Mouse (Mus musculus) intestine, postnatal 0 days (tissue): ENCODE measurements around the gene Nr2c2ap. TPM values are rescaled to one million over a fixed set of nuclear protein-coding genes. Genes with fewer than 3 reads are reported as not detected.

ENCODE experiments used
- ATAC-seq: fragments of 200-750 bp; cut with Nextera tagmentation; 2 replicates; pipeline ENCODE4 v1.8.0; 2017; ENCODE audit warnings: mild to moderate bottlenecking, moderate TSS enrichment, moderate library complexity
- H3K27ac ChIP-seq: fragments of 300-500 bp; sonication (generic); 2 replicates; pipeline ENCODE4 v1.5.1; 2014; ENCODE audit warnings: mild to moderate bottlenecking, low read depth, low read length, moderate library complexity
- H3K27me3 ChIP-seq: fragments of 300-500 bp; sonication (generic); replicated peaks from 2 replicates; pipeline ENCODE4 v1.6.1; 2014; ENCODE audit warnings: low read length, mixed read lengths; ENCODE audit not compliant: control insufficient read depth, insufficient read depth
- H3K36me3 ChIP-seq: fragments of 300-500 bp; sonication (generic); 2 replicates; pipeline ENCODE4 v1.6.1; 2014; ENCODE audit warnings: mild to moderate bottlenecking, moderate library complexity; ENCODE audit not compliant: control insufficient read depth, insufficient read depth
- H3K4me1 ChIP-seq: fragments of 300-500 bp; sonication (generic); replicated peaks from 2 replicates; pipeline ENCODE4 v1.6.1; 2014; ENCODE audit warnings: antibody characterized with exemption, low read length, mixed read lengths; ENCODE audit not compliant: control insufficient read depth, insufficient read depth
- H3K4me2 ChIP-seq: fragments of 300-500 bp; sonication (generic); replicated peaks from 2 replicates; pipeline ENCODE4 v1.6.1; 2014; ENCODE audit warnings: low read depth, mild to moderate bottlenecking, moderate library complexity
- H3K4me3 ChIP-seq: fragments of 300-500 bp; sonication (generic); 2 replicates; pipeline ENCODE4 v1.5.1; 2014; ENCODE audit warnings: low read depth, low read length
- H3K9ac ChIP-seq: fragments of 300-500 bp; sonication (generic); 2 replicates; pipeline ENCODE4 v1.6.1; 2014; ENCODE audit warnings: mild to moderate bottlenecking, low read depth, low read length
- H3K9me3 ChIP-seq: fragments of 300-500 bp; sonication (generic); 2 replicates; pipeline ENCODE4 v1.6.1; 2016; ENCODE audit warnings: mixed run types; ENCODE audit not compliant: control insufficient read depth
- CTCF ChIP-seq: sonication (generic); IDR thresholded peaks from 2 replicates; pipeline ENCODE4 v1.5.1; 2016; ENCODE audit warnings: low read depth, mild to moderate bottlenecking, control low read depth, antibody characterized with exemption, moderate library complexity
- WGBS: fragments of 180-500 bp; shearing (Covaris S2); extraction: QIAGEN DNeasy Blood & Tissue Kit; methylation state at CpG from one replicate; pipeline ENCODE4 v1.1.7; 2014; 5-methylcytosine and 5-hydroxymethylcytosine counted together
- microRNA-seq: library from miRNA; unstranded; fragments of <30 nt; microRNA quantifications from one replicate; pipeline ENCODE4, GENCODE M21; 2016
- polyA plus RNA-seq: library from polyadenylated mRNA; unstranded; fragments of >200 nt; fragmentation: Nextera tagmentation; extraction: Ambion mirVana; gene quantifications from 2 replicates; pipeline ENCODE4 v1.2.1, GENCODE M21; 2015

Nr2c2ap gene
- polyA plus RNA-seq, 1 experiment from 2014 or later: 44.1 TPM

DNA sequence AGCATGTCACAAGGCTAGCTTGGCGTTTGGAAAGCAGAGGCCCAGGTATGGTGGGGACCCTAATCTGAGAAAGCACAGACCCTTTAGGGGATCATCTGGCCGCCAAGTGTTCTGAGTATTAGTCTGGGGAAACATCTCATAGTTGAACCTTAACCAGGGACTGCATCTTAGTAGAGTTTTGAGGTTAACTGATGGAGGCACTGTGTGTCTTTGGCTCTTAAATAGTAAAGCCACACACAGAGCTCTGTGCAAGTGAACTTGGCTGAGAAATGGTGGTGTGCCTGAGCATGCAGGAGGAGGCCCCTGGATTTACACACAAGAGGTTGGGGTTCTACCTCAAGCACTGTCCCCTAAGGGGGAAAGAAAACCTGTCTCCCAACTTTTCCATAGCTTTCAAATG is 47.1 kb downstream of the Nr2c2ap start:
- H3K4me2 ChIP-seq: no peak overlapping the region
- H3K9me3 ChIP-seq: no peaks in the 10 kb centered on the region
- ATAC-seq: no peak
- no peaks in the 10 kb centered on the region for H3K4me1 ChIP-seq
- TF ChIP-seq CTCF: no peak
- H3K9ac ChIP-seq: no peak overlapping the region
- no peaks in the 10 kb centered on the region for H3K27me3 ChIP-seq
- no peak overlapping the region for H3K27ac ChIP-seq
- no peak overlapping the region for H3K4me3 ChIP-seq
- WGBS: 91% methylated on average over 2 of the region's 2 CpGs
- peaks cover 49% of the 10 kb centered on the region for H3K36me3 ChIP-seq

DNA sequence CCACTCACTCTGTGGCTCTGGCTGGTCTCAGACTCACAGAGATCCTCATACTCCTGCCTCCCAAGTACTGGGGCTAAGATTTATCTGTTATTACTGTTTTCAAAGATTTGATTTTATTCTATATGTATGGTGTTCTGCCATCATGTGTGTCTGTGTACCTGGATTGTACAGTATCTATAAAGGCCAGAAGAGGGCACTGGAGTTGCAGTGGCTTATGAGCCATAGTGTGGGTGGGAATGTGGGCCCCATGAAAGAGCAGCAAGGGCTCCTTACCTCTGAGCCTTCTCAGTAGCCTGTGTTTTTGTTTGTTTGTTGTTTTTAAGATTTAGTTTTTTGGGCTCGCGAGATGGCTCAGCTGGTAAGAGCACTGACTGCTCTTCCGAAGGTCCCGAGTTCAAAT is 47.9 kb downstream of the Nr2c2ap start:
- peaks cover 53% of the 10 kb centered on the region for H3K36me3 ChIP-seq
- H3K9ac ChIP-seq: no peak overlapping the region
- H3K4me3 ChIP-seq: no peak overlapping the region
- no peak overlapping the region for H3K27ac ChIP-seq
- 96% methylated on average over 4 of the region's 4 CpGs for WGBS
- no peak overlapping the region for H3K4me2 ChIP-seq
- peak; percentile 58 for ATAC-seq
- peak; percentile 80 for TF ChIP-seq CTCF
- no peaks in the 10 kb centered on the region for H3K27me3 ChIP-seq
- no peaks in the 10 kb centered on the region for H3K4me1 ChIP-seq
- H3K9me3 ChIP-seq: no peaks in the 10 kb centered on the region

DNA sequence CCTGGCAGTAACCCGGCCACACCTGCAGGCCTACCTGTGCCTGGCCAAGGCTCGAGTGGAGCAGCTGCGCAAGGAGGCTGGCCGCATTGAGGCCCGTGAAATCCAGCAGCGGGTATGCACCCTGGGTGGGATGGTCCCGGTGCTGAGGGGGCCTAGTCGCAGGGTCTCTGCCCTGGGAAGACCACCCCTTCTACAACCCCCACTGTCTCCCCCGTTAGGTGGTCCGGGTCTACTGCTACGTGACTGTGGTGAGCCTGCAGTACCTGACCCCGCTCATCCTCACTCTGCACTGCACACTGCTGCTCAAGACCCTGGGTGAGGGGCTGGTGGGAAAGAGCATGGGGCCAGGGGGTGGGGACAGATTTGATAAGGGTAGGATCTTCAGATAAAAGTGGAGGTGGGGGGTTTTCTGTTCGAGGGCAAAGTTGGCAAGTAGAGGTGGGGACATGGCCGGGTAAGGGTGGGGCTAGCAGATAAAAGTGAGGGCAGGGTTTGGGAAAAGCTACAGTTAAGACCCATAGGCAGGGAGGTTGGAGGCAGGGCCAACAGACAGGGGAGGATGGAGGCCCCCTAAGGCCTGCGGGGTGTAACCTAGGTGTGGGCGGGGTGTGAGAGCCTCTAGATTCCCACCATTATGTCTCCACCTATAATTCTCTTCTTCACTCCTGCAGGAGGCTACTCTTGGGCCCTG is 50.2 kb downstream of the Nr2c2ap start:
- peaks cover 54% of the 10 kb centered on the region for H3K36me3 ChIP-seq
- TF ChIP-seq CTCF: no peak
- no peak overlapping the region; the same call in 1 of the 2 replicates for H3K27ac ChIP-seq
- peak overlapping the region; percentile 37 for H3K9ac ChIP-seq
- no peak overlapping the region for H3K4me3 ChIP-seq
- H3K4me1 ChIP-seq: 0 out of 2 replicates have a peak, but pooled peaks cover 2% of the 10 kb centered on the region
- H3K9me3 ChIP-seq: no peaks in the 10 kb centered on the region
- no peaks in the 10 kb centered on the region for H3K27me3 ChIP-seq
- 66% methylated on average over 16 of the region's 16 CpGs for WGBS
- H3K4me2 ChIP-seq: no peak overlapping the region
- ATAC-seq: no peak

DNA sequence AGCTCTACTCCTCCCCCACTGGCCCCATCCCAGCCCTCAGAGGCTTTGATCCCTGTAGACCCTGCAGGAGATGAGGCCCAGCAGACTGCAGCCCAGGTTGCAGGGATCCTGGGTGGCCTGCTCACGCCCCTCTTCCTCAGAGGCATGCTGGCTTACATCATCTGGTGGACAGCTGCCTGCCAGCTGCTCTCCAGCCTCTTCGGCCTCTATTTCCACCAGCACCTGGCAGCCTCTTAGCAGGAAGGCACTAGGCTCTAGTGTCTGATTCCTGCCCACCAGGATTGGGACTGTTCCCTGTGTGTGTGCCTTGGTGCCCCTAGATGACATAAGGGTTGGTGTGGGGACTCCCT is 50.7 kb downstream of the Nr2c2ap start:
- Histone ChIP-seq H3K4me2 (no peak overlapping the region), H3K4me1 (0 out of 2 replicates have a peak, but pooled peaks cover 4% of the 10 kb centered on the region), H3K27ac (no peak overlapping the region), H3K9ac (peak overlapping the region; percentile 37), H3K9me3 (no peaks in the 10 kb centered on the region), H3K27me3 (no peaks in the 10 kb centered on the region), H3K36me3 (peaks cover 56% of the 10 kb centered on the region), H3K4me3 (no peak overlapping the region)
- ATAC-seq: no peak
- no peak for TF ChIP-seq CTCF
- WGBS: 50% methylated on average over 2 of the region's 2 CpGs

DNA sequence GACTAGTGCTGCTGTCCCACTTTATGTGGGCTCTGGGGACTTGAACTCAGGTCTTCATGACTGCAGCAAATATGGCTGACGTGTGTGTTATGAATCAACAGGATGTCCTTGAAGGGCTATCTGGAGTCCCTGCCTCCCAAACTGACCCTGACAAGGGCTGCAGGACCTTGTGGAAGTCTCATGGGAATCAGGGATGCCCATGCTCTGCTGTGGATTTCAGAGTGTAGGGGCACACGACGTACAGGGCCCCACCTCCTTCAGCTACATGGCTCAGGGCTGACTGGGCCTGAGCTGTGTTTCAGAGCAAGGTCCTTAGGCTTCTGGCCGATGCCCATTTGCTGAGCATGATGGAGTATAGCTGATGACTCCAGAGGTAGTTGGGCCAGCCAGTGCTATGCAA is 52.1 kb downstream of the Nr2c2ap start:
- TF ChIP-seq CTCF: no peak
- Histone ChIP-seq H3K27me3 (no peaks in the 10 kb centered on the region), H3K4me2 (no peak overlapping the region), H3K9me3 (no peaks in the 10 kb centered on the region), H3K4me3 (no peak overlapping the region), H3K27ac (no peak overlapping the region), H3K9ac (no peak overlapping the region), H3K36me3 (peaks cover 45% of the 10 kb centered on the region), H3K4me1 (0 out of 2 replicates have a peak, but pooled peaks cover 4% of the 10 kb centered on the region)
- ATAC-seq: no peak
- WGBS: 84% methylated on average over 4 of the region's 4 CpGs

Small RNAs within 50 kb of the gene (microRNA-seq; reads per million reads assigned to microRNA genes)
- gene Mir7066: not detected

Other genes with a start within 250 kb of the Nr2c2ap start
- gene Cilp2, start 243.6 kb upstream of the Nr2c2ap start, polyA plus RNA-seq: 0.22 and 0.25 TPM in 2 replicates
- gene Tssk6, start 229.1 kb upstream of the Nr2c2ap start, polyA plus RNA-seq: 1.2 and 2.3 TPM in 2 replicates
- 310 and 317 TPM in 2 replicates for gene Ndufa13, start 228.8 kb upstream of the Nr2c2ap start, polyA plus RNA-seq
- gene Yjefn3, start 228.6 kb upstream of the Nr2c2ap start, polyA plus RNA-seq: 2.1 and 2.2 TPM in 2 replicates
- 42.6 and 43.3 TPM in 2 replicates for gene Gatad2a, start 134.9 kb upstream of the Nr2c2ap start, polyA plus RNA-seq
- gene Mau2, start 88.6 kb upstream of the Nr2c2ap start, polyA plus RNA-seq: 23.6 and 26.3 TPM in 2 replicates
- gene Sugp1, start 88.5 kb upstream of the Nr2c2ap start, polyA plus RNA-seq: 17.7 and 18.4 TPM in 2 replicates
- 305 and 315 TPM in 2 replicates for gene Tm6sf2, start 58.4 kb upstream of the Nr2c2ap start, polyA plus RNA-seq
- gene Hapln4, start 47.9 kb upstream of the Nr2c2ap start, polyA plus RNA-seq: not detected in 2 replicates
- 0.31 and 0.39 TPM in 2 replicates for gene Ncan, start 10.5 kb upstream of the Nr2c2ap start, polyA plus RNA-seq
- gene Rfxank, start 7.8 kb downstream of the Nr2c2ap start, polyA plus RNA-seq: 11.1 and 11.2 TPM in 2 replicates
- gene Borcs8, start 8.2 kb downstream of the Nr2c2ap start, polyA plus RNA-seq: 29.2 and 32.5 TPM in 2 replicates
- gene Mef2b, start 8.4 kb downstream of the Nr2c2ap start, polyA plus RNA-seq: 0.12 TPM in 1 of 2 replicates, not detected in the other
- 40.0 and 42.0 TPM in 2 replicates for gene Tmem161a, start 41.0 kb downstream of the Nr2c2ap start, polyA plus RNA-seq
- 12.0 and 12.2 TPM in 2 replicates for gene Slc25a42, start 81.0 kb downstream of the Nr2c2ap start, polyA plus RNA-seq
- 8.0 and 11.5 TPM in 2 replicates for gene Sugp2, start 102.9 kb downstream of the Nr2c2ap start, polyA plus RNA-seq
- 10.0 and 11.2 TPM in 2 replicates for gene Armc6, start 103.1 kb downstream of the Nr2c2ap start, polyA plus RNA-seq
- 18.5 and 18.7 TPM in 2 replicates for gene Homer3, start 151.5 kb downstream of the Nr2c2ap start, polyA plus RNA-seq
- gene Ddx49, start 171.2 kb downstream of the Nr2c2ap start, polyA plus RNA-seq: 32.9 and 34.5 TPM in 2 replicates
- 338 and 383 TPM in 2 replicates for gene Cope, start 171.2 kb downstream of the Nr2c2ap start, polyA plus RNA-seq
- gene Cers1, start 184.4 kb downstream of the Nr2c2ap start, polyA plus RNA-seq: 1.3 and 1.7 TPM in 2 replicates
- 0.38 TPM in 1 of 2 replicates, not detected in the other for gene Gdf1, start 198.5 kb downstream of the Nr2c2ap start, polyA plus RNA-seq
- gene Upf1, start 221.9 kb downstream of the Nr2c2ap start, polyA plus RNA-seq: 9.7 and 10.1 TPM in 2 replicates
- 0.25 and 0.41 TPM in 2 replicates for gene Comp, start 242.2 kb downstream of the Nr2c2ap start, polyA plus RNA-seq